Mouse (Mus musculus) liver, embryonic 16.5 days (tissue): ENCODE results near the gene Tespa1. TPM values are rescaled to one million over a fixed set of nuclear protein-coding genes. Genes with fewer than 3 reads are reported as not detected.
"Not testable (repeated sequence)": the region's sequence is repeated elsewhere in the genome, so short reads cannot be mapped to it uniquely, and the experiment has no call there.

Experiments used
- ATAC-seq: fragments of 200-750 bp; cut with Nextera tagmentation; 2 replicates; pipeline ENCODE4 v1.8.0; 2017; ENCODE audit warnings: low read depth, mild to moderate bottlenecking, moderate number of reproducible peaks, moderate library complexity
- H3K27ac ChIP-seq: fragments of 300-500 bp; sonication (generic); 2 replicates; pipeline ENCODE4 v1.5.1; 2014; ENCODE audit warnings: mild to moderate bottlenecking, low read length
- H3K27me3 ChIP-seq: fragments of 300-500 bp; sonication (generic); 2 replicates; pipeline ENCODE4 v1.6.1; 2014; ENCODE audit warnings: low read depth, low read length, mixed read lengths; ENCODE audit not compliant: control insufficient read depth, insufficient read depth
- H3K36me3 ChIP-seq: fragments of 300-500 bp; sonication (generic); 2 replicates; pipeline ENCODE4 v1.6.1; 2014; ENCODE audit warnings: mild to moderate bottlenecking; ENCODE audit not compliant: control insufficient read depth, insufficient read depth
- H3K4me1 ChIP-seq: fragments of 300-500 bp; sonication (generic); 2 replicates; pipeline ENCODE4 v1.6.1; 2014; ENCODE audit warnings: low read depth, low read length, mixed read lengths; ENCODE audit not compliant: control insufficient read depth
- H3K4me2 ChIP-seq: fragments of 300-500 bp; sonication (generic); 2 replicates; pipeline ENCODE4 v1.6.1; 2014; ENCODE audit warnings: low read depth, low read length, mixed read lengths
- H3K4me3 ChIP-seq: fragments of 300-500 bp; sonication (generic); 2 replicates; pipeline ENCODE4 v1.5.1; 2014; ENCODE audit warnings: low read depth, mild to moderate bottlenecking, low read length
- H3K9ac ChIP-seq: fragments of 300-500 bp; sonication (generic); 2 replicates; pipeline ENCODE4 v1.6.1; 2014; ENCODE audit warnings: low read depth, low read length
- H3K9me3 ChIP-seq: fragments of 300-500 bp; sonication (generic); replicated peaks from 2 replicates; pipeline ENCODE4 v1.6.1; 2016; ENCODE audit warnings: low read length; ENCODE audit not compliant: control insufficient read depth
- WGBS: fragments of 180-500 bp; shearing (Covaris S2); extraction: QIAGEN DNeasy Blood & Tissue Kit; methylation state at CpG from one replicate; pipeline ENCODE4 v1.1.7; 2014; ENCODE audit not compliant: insufficient replicate concordance; 5-methylcytosine and 5-hydroxymethylcytosine counted together
- polyA plus RNA-seq: library from polyadenylated mRNA; unstranded; fragments of >200 nt; fragmentation: Nextera tagmentation; extraction: Ambion mirVana; gene quantifications from 2 replicates; pipeline ENCODE4 v1.2.1, GENCODE M21; 2015

Gene Tespa1
- polyA plus RNA-seq, 1 experiment from 2014 or later: 1.2 TPM

DNA sequence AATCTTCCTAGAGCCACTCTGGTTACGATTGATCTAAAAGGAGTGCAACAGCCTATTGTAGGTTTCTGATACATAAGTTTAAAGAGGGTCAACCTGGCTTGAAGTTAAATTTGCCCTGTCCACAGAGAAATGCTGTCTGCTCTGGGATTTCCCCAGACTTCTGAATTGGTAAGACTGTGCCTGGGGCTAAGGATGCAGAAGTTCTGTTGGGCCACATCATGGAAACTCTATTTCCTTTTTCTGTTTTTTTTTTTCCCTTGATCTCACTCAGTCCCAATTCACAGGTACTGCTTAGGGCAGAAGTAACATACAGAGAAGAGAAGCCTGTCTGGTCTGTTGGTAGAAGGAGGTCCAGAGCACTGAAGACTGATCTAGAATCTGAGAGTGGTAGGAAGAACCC is 8.0 kb downstream of the Tespa1 start:
- Histone ChIP-seq H3K9me3 (no peaks in the 10 kb centered on the region), H3K9ac (no peak overlapping the region), H3K4me3 (no peak overlapping the region), H3K27me3 (no peaks in the 10 kb centered on the region), H3K4me1 (no peaks in the 10 kb centered on the region), H3K36me3 (no peaks in the 10 kb centered on the region), H3K4me2 (no peak overlapping the region), H3K27ac (no peak overlapping the region)
- ATAC-seq: no peak
- 60% methylated on average over 1 of the region's 1 CpGs for whole genome bisulfite sequencing

DNA sequence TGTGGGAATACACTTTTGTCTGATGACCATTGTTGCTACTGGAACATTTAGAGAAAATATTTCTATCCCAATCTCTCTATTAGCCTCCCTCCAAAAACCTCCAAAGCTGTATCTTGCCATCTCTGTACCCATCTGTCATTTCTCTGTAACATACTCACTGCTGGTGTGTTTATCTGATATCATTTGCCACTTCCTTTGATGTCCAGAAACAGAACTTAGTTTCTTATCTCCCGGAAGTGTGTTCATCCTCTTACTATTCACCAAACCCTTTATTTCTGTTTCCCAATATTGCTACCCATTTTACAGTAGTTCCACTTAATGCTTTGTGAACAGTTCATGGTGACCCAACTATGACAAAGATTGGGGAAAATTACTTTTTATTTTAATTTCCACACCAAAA is 13.7 kb downstream of the Tespa1 start:
- Histone ChIP-seq H3K4me1 (no peaks in the 10 kb centered on the region), H3K36me3 (no peaks in the 10 kb centered on the region), H3K9me3 (no peaks in the 10 kb centered on the region), H3K27me3 (no peaks in the 10 kb centered on the region), H3K27ac (no peak overlapping the region), H3K4me2 (no peak overlapping the region), H3K4me3 (no peak overlapping the region), H3K9ac (no peak overlapping the region)
- WGBS: 8% methylated on average over 1 of the region's 1 CpGs
- no peak for ATAC-seq

DNA sequence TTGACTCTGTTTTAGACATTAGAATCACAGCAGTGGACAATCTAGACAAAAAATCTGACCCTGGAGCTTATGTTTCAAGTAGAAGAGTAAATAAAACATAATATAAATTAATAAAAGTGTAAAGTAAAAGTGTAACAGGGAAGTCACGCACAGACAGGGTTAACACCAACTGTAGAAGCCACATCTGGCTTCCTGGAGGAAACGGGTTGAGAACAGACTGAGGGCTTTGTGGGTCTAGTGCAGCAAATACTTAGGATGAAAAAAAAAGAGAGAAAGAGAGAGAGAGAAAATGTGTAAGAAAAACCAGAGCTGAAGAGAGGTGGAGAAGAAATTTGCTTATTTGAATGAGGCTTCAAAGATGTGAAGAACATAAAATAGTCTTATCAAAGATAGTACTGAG is 14.9 kb downstream of the Tespa1 start:
- H3K4me2 ChIP-seq: no peak overlapping the region
- H3K27ac ChIP-seq: no peak overlapping the region
- H3K36me3 ChIP-seq: no peaks in the 10 kb centered on the region
- H3K9me3 ChIP-seq: no peaks in the 10 kb centered on the region
- WGBS: 24% methylated on average over 2 of the region's 2 CpGs
- no peaks in the 10 kb centered on the region for H3K27me3 ChIP-seq
- no peak overlapping the region for H3K4me3 ChIP-seq
- ATAC-seq: no peak
- no peak overlapping the region for H3K9ac ChIP-seq
- H3K4me1 ChIP-seq: no peaks in the 10 kb centered on the region

DNA sequence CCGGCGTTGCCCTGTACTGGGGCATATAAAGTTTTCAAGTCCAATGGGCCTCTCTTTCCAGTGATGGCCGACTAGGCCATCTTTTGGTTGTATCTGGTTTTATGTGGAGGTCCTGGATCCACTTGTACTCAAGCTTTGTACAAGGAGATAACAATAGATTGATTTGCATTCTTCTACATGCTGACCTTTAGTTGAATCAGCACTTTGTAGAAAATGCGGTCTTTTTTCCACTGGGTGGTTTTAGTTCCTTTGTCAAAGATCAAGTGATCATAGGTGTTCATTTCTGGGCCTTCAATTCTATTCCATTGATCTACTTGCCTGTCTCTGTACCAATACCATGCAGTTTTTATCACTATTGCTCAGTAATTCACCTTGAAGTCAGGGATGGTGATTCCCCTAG is 17.4 kb downstream of the Tespa1 start:
- not testable (repeated sequence) for H3K9me3 ChIP-seq, H3K4me2 ChIP-seq, ATAC-seq, H3K27ac ChIP-seq, H3K27me3 ChIP-seq, H3K9ac ChIP-seq, H3K36me3 ChIP-seq, H3K4me3 ChIP-seq, H3K4me1 ChIP-seq
- 67% methylated on average over 4 of the region's 4 CpGs for WGBS

- H3K9me3 ChIP-seq: no peaks in the 10 kb centered on the region
- H3K27me3 ChIP-seq: no peaks in the 10 kb centered on the region
- no peak overlapping the region for H3K9ac ChIP-seq
- WGBS: 41% methylated on average over 1 of the region's 1 CpGs
- no peaks in the 10 kb centered on the region for H3K36me3 ChIP-seq
- H3K4me1 ChIP-seq: no peaks in the 10 kb centered on the region
- H3K27ac ChIP-seq: no peak overlapping the region
- no peak for ATAC-seq
- H3K4me2 ChIP-seq: no peak overlapping the region
- no peak overlapping the region for H3K4me3 ChIP-seq
Observed at GRCm38 (mm10) chr10:130344056-130344455, 21.4 kb downstream of the Tespa1 start.

- H3K36me3 ChIP-seq: no peaks in the 10 kb centered on the region
Observed at GRCm38 (mm10) chr10:130363438-130364164, 40.9 kb downstream of the Tespa1 start.

GRCm38 (mm10) chr10:130364766-130365165 is 42.1 kb downstream of the Tespa1 start:
- Histone ChIP-seq H3K27ac (no peak overlapping the region), H3K9me3 (no peaks in the 10 kb centered on the region), H3K27me3 (no peaks in the 10 kb centered on the region), H3K36me3 (no peaks in the 10 kb centered on the region), H3K4me3 (no peak overlapping the region), H3K4me2 (no peak overlapping the region), H3K4me1 (no peaks in the 10 kb centered on the region), H3K9ac (no peak overlapping the region)
- no peak for ATAC-seq

More at GRCm38 (mm10) chr10:130363438-130364164, 40.9 kb downstream of the Tespa1 start:
- Histone ChIP-seq H3K9ac (no peak overlapping the region), H3K4me2 (no peak overlapping the region), H3K4me1 (no peaks in the 10 kb centered on the region), H3K4me3 (no peak overlapping the region), H3K27ac (no peak overlapping the region), H3K27me3 (no peaks in the 10 kb centered on the region), H3K9me3 (no peaks in the 10 kb centered on the region)
- WGBS: 47% methylated on average over 2 of the region's 2 CpGs
- ATAC-seq: no peak

GRCm38 (mm10) chr10:130368384-130368783 is 45.7 kb downstream of the Tespa1 start:
- H3K9ac ChIP-seq: no peak overlapping the region
- H3K4me3 ChIP-seq: no peak overlapping the region

GRCm38 (mm10) chr10:130370005-130370682 is 47.5 kb downstream of the Tespa1 start:
- no peak overlapping the region for H3K4me3 ChIP-seq
- H3K27me3 ChIP-seq: no peaks in the 10 kb centered on the region
- H3K4me2 ChIP-seq: no peak overlapping the region
- no peak overlapping the region for H3K9ac ChIP-seq
- ATAC-seq: no peak
- no peaks in the 10 kb centered on the region for H3K4me1 ChIP-seq
- no peaks in the 10 kb centered on the region for H3K36me3 ChIP-seq
- H3K9me3 ChIP-seq: no peaks in the 10 kb centered on the region
- 63% methylated on average over 2 of the region's 2 CpGs for WGBS
- H3K27ac ChIP-seq: no peak overlapping the region

More at GRCm38 (mm10) chr10:130368384-130368783, 45.7 kb downstream of the Tespa1 start:
- ATAC-seq: no peak
- H3K36me3 ChIP-seq: no peaks in the 10 kb centered on the region
- H3K27ac ChIP-seq: no peak overlapping the region
- no peak overlapping the region for H3K4me2 ChIP-seq
- no peaks in the 10 kb centered on the region for H3K4me1 ChIP-seq
- H3K9me3 ChIP-seq: no peaks in the 10 kb centered on the region
- no peaks in the 10 kb centered on the region for H3K27me3 ChIP-seq
